Mouse (Mus musculus): ENCODE measurements around the gene Sorbs2. TPM values are rescaled to one million over a fixed set of nuclear protein-coding genes. Genes with fewer than 3 reads are reported as not detected.

The Sorbs2 gene
- total RNA-seq, 2 experiments from 2014 or later = 150 to 200 TPM

- DNase-seq (ENCODE audit: extremely low spot score in 1 of 2, low spot score in 1 of 2) = no peak
Observed at GRCm38 (mm10) chr8:45737266-45737665, 229.7 kb downstream of the Sorbs2 start.

DNA sequence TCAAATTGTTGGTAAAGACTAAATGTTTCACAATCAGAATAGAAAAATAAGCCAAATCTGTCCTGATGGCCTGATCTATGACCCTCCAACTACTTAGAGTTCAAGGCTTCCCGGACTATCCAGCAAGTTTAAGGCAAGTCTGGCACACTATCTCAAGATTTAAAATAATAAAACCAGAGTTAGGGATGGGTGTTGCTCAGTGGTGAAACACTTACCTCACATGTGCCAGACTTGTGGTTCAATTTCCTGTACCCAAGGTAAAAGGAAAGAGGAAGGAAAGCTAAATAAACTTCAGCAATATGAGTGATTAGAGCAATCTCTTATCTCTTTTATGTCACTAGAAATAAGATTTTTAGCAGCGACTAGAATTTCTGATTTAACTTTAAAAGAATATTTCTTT lies 235.7 kb downstream of the Sorbs2 start:
- no peak for DNase-seq (ENCODE audit: extremely low spot score in 1 of 2, low spot score in 1 of 2)

DNA sequence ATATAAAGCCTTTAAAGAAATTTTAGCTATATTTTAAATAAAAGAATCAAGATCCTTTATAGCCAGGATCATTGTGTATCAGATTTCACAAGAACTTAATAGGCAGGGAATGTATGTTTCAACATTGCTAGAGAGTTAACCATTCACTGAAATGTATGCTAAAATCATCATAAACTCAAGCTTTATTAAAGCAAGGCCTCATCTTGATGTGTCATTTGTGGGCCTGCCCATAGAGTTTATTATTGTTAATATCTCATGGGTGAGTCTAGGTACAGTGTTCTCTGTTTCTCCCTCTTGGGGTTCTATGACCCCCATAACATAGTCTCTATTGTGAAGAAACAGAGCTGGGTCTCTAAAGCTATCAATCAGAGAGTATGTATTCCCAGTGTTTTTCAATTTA lies 236.2 kb downstream of the Sorbs2 start:
- no peak for DNase-seq (ENCODE audit: extremely low spot score in 1 of 2, low spot score in 1 of 2)

DNA sequence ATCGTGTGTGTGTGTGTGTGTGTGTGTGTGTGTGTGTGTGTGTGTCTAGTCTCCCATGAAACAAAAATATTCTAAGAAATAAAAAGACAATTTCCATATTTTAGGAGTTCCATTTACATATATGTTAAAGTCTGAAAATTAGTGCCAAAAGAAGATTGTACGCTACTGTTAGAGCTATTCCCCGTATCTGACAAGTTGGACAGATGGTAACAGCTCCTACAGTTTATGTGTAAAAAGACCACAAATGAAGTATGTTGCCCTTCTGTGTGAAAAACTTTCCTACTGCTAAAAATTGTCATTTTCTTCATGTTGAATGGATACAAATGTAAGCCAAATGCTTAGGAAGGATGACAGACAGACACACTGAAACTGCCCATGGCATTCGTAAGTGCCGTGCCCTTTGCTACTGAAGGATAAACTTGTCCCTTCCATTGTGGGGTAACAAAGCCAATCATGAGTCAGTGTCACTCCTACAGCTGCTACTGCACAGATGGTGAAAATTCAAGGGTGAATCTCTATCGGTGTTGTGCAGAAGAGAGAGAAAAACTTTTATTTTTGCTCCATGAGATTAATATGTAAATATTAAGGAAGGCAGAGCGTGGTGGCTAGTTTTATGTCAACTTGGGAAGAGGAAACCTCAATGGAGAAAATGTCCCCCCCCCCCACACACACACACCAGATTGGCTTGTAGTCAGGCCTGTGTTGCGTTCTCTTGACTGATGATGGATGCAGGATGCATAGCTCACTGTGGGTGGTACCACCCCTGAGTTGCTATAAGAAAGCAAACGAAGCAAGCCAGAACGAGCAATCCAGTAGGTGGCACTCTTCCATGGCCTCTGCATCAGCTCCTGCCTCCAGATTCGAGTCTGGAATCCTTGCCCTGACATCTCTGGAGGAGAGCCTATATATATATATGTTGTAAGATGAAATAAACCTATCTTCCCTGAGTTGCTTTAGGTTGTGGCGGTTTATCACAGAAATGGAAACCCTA lies 244.2 kb downstream of the Sorbs2 start:
- no peak for DNase-seq (ENCODE audit: extremely low spot score in 1 of 2, low spot score in 1 of 2)

DNA sequence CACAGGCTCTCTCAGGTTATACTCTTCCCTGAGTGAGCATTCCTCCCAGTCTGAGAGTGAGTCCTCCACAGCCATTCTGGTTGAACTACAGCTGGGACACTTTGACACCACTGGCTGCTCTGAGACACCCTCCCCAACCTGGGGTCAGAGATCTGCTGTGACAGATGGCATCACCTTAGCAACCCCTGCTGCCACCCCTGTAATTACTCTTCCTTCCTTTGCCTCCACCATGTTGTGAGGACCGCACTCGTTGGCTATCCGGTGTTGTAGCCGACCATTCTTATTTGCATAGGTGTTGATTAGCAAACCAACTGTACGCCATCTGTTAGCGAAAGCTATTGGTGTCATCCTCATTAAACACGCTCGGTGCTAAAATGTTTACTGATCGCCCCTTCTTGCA lies 247.9 kb downstream of the Sorbs2 start:
- DNase-seq (ENCODE audit: extremely low spot score in 1 of 2, low spot score in 1 of 2) = no peak

DNA sequence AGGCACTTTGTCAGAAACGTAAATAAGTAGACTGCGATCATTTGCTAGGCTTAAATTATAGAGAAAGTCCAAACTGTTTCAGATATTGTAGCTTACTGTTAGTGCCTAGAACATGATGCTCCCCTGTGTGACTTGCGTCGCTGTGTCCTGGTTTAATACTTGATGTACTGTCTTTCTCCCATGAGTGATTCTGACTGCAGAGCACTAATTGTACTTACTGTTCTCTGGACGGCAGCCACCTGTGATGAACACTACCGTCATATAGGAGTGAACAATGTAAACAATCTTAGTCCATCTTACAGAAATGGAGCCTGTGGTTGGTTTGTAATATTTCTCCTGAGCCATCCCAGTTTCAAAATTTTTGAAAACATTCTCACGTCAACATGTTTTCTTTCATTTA lies 248.4 kb downstream of the Sorbs2 start:
- no peak for DNase-seq (ENCODE audit: extremely low spot score in 1 of 2, low spot score in 1 of 2)

DNA sequence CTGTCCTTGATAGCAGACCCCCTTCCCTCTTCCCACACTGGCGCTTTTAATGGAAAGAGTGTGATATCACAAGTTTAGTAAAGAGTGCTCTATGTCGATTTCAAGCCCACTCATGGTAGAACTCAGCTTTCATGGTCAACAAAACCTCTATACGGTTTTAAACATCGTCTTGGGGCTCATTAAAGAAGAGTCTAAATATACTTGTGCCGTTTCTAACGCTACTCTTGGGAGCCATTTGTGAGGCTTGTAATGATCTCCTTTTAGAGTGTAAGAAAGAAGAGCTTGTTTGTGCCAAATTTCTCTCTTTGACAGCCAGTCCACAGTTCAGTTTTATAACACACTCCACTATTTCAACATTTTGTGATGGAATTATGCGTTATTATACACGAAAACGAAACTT lies 253.0 kb downstream of the Sorbs2 start:
- no peak for DNase-seq (ENCODE audit: extremely low spot score in 1 of 2, low spot score in 1 of 2)

DNA sequence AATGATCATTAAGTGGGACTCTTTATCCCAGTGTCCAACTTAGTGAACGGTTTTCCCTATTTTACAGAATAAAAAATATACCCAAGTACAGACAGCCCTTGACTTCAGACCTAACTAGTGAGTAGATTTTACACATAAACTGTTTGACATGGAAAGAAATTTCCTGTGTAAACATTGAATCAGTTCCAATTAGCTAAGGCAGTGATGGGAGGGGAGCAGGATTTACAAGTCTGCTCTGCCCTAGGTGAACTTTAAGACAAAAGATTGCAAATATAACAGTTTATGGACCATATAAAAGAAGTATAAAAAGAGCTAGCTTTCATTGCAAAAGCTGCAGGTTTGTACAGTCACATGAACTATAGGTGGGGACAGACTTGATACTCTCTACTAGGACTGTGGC lies 253.5 kb downstream of the Sorbs2 start:
- DNase-seq (ENCODE audit: extremely low spot score in 1 of 2, low spot score in 1 of 2) = no peak

DNA sequence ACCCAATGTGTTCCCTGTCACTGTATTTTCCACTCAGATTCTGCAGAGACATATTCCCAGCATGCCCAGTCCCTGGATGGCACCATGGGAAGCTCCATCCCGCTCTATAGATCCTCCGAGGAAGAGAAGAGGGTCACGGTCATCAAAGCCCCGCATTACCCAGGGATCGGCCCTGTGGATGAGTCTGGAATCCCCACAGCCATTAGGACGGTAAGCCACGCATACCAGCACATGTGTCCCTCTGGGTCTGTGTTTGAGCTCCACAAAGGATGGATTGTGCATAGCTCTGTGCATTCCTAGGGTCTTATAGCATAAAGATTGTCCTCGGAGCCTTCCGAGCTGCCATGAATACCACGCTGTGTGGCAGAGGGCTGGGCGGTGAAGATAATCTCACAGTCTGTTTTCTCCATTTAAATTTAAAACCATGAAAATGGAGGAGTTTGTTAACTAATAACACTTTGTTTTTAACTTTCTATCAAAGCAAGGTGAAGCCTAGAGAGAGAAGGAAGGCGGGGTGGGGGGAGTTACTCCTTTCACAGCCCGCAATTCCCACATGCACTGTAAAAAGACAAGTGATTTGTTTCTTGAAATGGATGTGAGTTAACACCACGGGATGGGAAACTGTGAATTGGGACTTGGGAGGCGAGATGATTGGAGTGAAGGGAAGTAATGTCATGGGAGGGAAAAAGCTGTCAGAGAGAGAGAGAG lies 255.5 kb downstream of the Sorbs2 start:
- no peak for DNase-seq (ENCODE audit: extremely low spot score in 1 of 2, low spot score in 1 of 2)

DNA sequence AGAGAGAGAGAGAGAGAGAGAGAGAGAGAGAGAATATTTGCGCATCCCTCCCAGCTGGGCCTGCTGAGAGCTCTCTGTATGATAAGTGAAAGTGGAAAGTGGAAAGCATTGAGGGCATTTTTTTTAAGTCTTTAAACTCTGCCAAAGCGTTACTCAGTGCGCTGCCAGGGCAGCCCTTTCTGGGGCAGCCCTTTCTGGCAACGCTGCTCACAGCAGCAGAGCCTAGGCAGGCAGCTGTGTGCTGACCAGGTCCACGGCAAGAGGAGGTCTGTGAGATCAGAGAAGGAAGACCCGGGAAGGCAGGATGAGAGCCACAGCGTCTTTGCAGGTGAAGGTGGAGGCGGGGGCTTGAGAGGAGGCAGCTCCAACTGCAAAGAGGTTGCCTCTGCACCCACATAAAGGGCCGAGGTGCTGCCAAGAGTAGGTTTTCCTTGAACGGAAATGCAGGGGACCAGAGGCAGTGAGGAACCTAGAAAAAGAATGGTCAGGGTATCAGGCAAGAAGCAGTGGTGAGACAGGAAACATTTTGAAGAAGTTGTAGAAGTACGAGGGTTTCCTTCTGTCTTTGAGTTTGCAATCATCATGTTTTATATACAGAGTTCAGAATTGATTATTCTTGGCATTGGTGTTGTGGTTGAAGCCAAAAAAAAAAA lies 256.2 kb downstream of the Sorbs2 start:
- DNase-seq (ENCODE audit: extremely low spot score in 1 of 2, low spot score in 1 of 2) = no peak

- no peak for DNase-seq (ENCODE audit: extremely low spot score in 1 of 2, low spot score in 1 of 2)
Observed at GRCm38 (mm10) chr8:45766138-45766537, 258.6 kb downstream of the Sorbs2 start.

DNA sequence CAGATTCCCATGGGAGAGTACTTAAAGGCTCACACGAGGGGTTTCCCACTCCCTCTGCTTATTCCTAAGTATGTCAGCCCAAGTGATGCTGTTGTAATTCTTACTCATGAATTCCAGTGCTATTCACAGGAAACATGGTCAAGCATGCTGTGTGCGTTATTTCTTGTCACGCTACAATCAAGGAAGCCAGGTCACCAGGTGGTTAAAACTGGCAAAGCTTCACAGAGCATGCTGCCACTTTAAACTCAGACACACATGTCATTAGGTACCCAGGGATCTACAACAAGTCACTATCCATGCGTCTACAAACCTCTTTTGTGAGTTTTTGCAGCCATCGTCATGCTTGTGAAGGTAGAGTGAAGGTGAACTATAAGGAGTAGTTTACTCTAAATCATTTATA lies 267.3 kb downstream of the Sorbs2 start:
- no peak for DNase-seq (ENCODE audit: extremely low spot score in 1 of 2, low spot score in 1 of 2)

DNA sequence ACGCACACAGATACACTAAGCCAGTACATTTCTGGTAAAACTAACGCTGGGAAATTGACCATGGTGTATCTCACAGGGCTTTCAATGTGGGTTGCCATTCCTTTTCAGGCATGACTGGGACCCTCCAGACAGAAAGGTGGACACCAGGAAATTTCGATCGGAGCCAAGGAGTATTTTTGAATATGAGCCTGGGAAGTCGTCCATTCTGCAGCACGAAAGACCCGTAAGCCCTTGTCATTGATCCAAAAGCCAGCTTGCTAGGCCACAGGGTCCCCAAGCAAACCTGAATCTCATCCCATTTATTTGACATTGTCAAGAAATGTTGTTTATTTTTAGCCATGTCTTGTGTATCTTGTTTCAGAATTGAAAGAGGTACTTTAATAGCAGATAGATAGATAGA lies 267.9 kb downstream of the Sorbs2 start:
- DNase-seq (ENCODE audit: extremely low spot score in 1 of 2, low spot score in 1 of 2) = no peak

GRCm38 (mm10) chr8:45776366-45776765 lies 268.8 kb downstream of the Sorbs2 start:
- DNase-seq (ENCODE audit: extremely low spot score in 1 of 2, low spot score in 1 of 2) = no peak

DNA sequence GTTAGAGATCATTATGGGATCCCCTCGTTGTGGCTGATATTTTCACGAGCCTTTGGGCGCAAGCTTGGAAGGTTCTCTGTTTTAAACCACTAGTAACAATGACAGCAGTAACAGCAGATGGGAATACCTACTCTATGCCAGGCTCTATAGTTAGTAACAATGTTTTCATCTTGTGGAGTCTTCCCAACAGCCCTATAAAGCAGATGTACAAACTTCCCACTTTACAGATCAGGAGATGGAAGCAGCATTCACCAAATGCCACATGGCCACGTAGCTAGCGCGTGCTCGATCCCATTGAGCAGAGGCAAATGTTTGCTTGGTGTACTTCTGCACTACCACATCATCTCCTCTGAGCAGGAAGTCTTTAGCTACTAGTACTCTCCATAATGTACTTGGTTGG lies 269.4 kb downstream of the Sorbs2 start:
- no peak for DNase-seq (ENCODE audit: extremely low spot score in 1 of 2, low spot score in 1 of 2)

GRCm38 (mm10) chr8:45780585-45780984 lies 273.0 kb downstream of the Sorbs2 start:
- no peak for DNase-seq (ENCODE audit: extremely low spot score in 1 of 2, low spot score in 1 of 2)

DNA sequence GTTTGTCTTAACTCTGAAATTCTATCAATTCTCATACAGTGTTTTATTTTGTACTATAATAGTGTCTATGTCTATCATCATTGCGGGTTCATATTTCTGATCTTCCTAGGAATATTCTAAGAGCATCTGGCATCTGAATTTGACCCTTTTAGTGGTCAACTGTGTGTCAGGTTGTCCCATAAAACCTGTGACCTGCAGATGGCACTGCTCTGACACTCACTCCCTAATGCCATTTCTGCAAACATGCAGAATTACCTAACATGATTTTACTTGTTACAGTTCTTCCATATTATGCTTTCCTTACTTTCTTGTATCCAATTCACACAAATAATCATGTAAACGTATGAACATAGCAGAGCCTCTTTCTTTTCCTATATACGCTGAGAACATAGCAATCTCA lies 281.0 kb downstream of the Sorbs2 start:
- DNase-seq (ENCODE audit: extremely low spot score in 1 of 2, low spot score in 1 of 2) = no peak

DNA sequence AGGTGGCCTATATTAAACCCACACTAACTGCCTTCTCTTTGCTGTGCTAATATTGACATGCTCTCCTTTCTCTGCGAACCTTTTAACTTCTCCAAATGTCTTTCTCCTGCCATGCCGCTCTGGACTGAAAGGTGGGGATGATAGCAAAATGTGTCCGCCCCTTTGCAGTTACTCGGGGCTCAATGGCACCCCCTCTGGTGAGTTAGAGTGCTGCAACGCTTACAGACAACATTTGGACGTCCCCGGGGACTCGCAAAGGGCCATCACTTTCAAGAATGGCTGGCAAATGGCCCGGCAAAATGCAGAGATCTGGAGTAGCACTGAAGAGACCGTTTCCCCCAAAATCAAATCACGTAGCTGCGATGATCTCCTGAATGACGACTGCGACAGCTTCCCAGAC lies 287.3 kb downstream of the Sorbs2 start:
- no peak for DNase-seq (ENCODE audit: extremely low spot score in 1 of 2, low spot score in 1 of 2)

GRCm38 (mm10) chr8:45796331-45796740 lies 288.7 kb downstream of the Sorbs2 start:
- DNase-seq (ENCODE audit: extremely low spot score in 1 of 2, low spot score in 1 of 2) = peak; percentile 32 to 44

GRCm38 (mm10) chr8:45799517-45799916 lies 291.9 kb downstream of the Sorbs2 start:
- no peak for DNase-seq (ENCODE audit: extremely low spot score in 1 of 2, low spot score in 1 of 2)

- DNase-seq (ENCODE audit: extremely low spot score in 1 of 2, low spot score in 1 of 2) = no peak
Observed at GRCm38 (mm10) chr8:45808597-45808996, 301.0 kb downstream of the Sorbs2 start.

Data from layer of hippocampus, postnatal 25 days (tissue).